Mouse (Mus musculus) T-helper 17 cell (primary cell): Measurements from ENCODE around the gene Ccdc170.
"Not testable (repeated sequence)": the region's sequence is repeated elsewhere in the genome, so short reads cannot be mapped to it uniquely, and the experiment has no call there.

Experiments used
- in situ Hi-C, 2 experiments: fragments of 300-600 bp; cut with MboI, MseI; formaldehyde crosslinking; loops; 1 replicate in 1 of 2; 2 replicates in 1 of 2; pipeline ENCODE4 v1.15.1; 2025; ENCODE audit warnings: high pct_unique_total_duplicates in 2 of 2

Gene Ccdc170

DNA sequence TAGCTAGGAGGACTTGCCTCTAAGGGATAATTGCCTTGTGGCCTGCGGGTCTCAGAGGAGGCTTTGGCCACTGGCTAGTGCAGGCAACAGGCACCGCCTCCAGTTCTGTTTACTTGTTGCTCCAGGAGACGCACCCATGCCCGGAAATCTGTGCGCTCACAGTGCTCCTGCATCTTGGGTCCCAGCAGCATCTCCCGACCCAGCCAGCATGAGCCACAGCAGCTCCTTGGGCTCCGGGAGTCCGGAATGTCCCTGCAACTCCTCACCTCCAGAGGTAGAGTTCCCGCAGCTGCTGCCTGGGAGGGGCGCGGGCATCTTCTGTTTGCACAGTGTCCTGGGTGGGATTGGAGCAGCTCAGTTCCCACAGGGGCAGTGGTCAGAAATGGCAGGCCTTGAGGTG is at the start of gene Ccdc170:
Gene Ccdc170 (plus strand): TSS at position 148 of the 400 bp plus-strand sequence.
- in situ Hi-C loops, result no loop called here

DNA sequence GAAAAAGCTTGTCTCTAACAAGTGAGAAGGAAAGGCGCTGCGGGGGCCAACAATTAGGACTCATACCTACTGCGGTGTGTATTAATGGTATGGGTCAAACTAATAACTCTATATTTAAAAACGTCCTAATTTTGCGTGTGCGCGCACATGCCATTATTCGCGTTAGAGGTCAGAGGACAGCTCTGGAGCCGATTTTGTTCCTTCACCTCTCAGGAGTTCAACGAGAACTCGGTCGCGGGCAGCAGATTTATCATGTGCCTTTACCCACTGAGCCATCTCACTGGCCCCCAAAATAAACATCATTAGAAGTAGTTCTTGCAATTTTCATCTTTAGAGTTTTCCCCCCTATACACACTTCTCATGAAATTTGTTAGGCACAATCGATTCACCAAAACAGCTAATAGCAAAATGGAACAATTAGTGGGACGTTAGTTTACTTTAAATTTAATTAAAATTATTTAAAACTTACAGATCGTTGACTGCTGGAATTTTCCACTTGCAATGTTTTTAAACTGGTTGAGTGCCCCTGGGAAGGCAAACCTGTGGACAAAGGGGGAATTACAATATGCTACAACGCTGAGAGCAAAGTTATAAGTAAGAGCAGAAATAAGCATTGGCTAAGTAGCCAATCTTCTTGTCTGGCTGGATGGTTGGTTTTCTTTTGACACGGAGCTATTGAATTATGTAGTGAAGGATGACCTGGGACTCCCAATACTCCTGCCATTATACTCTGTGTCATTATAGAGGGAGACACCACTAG is 49.1 kb upstream of the Ccdc170 start:
- in situ Hi-C loops, result no loop called here

DNA sequence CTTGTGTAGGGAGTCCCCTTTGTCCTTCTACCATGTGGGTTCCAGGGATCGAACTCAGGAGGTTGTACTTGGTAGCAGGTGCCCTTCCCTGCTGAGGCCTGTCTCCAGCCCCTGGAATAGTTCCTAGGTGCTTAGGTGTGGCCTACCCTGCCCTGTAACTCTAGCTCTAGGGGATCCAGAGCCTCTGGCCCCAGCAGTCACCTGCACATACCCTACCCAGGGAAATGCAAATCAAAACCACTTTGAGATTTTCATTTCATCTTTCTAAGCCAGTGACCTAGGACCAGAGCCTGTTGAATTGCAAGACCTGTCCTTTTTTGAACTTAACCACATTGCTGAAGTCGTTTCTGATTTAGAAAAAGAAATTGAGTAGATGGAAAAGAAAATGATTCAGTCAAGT is 48.4 kb upstream of the Ccdc170 start:
- in situ Hi-C loops, result not testable (repeated sequence)

DNA sequence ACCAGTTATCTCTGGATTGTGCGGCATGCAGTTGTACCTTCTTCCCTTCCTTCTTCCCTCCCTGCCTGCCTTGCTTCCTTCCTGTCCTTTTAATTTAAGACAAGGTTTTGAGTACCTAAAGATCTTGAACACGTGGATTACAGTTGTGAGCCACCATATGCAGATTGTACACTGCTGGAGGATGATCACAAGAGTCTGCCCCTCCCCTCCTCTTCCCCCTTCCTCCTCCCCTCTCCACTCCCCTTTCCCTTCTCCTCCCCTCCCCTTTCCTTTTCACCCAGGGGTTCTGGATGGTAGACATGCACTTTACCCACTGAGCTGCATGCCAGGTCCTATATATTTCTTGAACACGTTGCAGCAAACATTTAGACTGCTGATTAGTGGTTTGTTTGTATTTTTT is 46.9 kb upstream of the Ccdc170 start:
- in situ Hi-C loops, result no loop called here

DNA sequence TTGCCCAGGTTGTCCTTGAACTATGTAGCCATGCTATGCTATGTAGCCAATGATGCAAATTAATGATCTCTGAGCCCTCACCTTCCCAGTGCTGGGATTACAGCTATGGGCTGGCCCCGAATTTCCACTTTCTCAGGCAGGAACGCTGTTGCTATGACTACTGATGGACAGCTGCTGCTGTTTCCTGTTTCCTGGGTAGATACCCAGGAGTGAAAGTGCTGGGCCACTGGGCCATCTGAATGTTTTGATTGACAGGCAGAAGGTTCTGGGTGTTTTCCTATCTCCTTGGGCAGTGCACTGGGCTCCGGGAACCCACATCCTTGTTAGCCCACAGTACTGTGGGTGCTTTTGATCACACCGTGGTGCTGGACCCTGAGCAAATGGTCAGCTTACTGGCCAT is 25.9 kb upstream of the Ccdc170 start:
- in situ Hi-C loops, result no loop called here

DNA sequence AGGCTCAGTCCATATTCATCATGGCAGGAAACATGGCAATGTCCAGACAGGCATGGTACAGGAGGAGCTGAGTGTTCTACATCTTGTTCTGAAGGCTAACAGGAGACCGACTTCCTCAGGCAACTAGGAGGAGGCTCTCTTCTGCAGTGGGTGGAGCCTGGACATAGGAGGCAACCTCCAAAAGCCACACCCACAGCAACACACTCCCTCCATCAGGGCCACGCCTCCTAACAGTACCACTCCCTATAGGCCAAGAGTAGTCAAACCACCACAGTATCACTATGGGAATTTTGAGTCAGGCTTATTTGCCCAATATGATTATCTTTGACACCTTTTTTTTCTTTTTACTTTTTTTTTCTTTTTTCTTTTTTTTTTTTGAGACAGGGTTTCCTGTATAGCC is 22.1 kb upstream of the Ccdc170 start:
- in situ Hi-C loops, result no loop called here

DNA sequence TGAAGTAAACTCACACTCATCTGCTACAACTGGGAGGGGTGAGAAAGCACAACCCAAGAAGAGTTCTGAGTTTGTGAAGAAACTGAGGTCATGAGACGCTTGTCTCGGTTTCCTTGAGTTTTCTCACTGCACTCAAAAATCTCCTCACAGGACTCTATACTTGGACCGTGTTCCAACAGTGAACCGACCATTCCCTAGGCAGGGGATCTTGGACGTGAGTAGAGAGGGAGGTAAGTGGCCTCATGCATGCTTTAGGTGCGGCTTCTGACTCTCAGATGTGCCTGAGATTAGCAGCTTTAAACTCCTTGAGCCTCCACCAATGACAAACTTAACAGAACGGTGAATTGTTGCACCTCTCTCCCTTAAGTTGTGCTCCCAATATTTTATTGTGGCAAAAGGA is 16.5 kb upstream of the Ccdc170 start:
- in situ Hi-C loops, result no loop called here

DNA sequence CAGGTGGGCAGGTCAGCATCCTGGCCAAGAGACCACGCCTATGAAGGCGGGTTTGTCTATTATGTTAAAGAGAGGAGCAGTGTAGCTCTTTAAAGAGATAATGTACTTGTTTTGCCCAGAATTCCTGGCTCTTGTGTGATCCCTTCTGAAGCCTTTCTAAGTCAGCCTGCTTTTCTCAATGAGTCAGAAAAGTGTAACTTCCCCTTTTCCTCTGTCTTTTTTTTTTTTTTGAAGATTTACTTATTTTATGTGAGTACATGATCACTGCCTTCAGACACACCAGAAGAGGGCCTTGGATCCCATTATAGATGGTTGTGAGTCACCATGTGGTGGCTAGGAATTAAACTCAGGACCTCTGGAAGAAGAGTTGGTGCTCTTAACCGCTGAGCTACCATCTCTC is 12.9 kb upstream of the Ccdc170 start:
- in situ Hi-C loops, result no loop called here

DNA sequence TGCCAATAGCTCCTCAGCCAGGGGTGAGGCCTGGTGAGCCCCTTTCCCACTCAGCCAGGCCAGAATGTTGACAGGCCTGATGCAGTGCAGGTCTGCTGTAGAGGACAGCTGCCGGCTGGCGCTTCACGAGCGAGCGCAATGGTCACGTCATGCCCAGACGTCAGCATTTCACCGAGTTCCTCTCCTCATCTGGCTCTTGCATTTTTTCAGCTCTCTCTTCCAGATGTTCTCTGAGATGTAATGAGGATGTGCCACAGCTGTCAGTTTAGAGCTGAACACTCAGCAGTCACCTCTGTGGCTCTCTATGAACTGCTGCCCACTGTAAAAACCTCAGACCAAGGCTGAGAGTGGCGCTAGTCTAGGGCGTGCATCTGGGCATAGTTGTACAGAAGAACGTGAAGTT is 8.7 kb upstream of the Ccdc170 start:
- in situ Hi-C loops, result no loop called here

DNA sequence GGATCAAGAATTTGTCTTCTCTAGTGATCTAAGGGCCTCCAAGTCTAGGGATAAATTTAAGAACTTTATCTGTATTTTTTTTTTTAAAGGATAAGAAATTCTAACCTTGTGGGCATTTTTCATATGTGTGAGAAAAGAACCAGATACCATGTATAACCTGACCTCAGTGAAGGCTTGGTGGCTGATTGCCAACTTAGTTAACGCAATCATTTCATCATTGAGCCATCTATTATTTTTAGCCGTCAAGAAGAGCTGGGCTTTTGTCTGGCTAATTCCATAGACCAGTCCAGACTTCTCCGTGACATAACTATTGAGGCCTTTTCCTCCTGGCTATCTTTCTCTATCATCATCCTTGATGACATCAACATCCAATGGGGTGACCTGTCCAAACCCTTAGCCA is 6.9 kb upstream of the Ccdc170 start:
- in situ Hi-C loops, result no loop called here

DNA sequence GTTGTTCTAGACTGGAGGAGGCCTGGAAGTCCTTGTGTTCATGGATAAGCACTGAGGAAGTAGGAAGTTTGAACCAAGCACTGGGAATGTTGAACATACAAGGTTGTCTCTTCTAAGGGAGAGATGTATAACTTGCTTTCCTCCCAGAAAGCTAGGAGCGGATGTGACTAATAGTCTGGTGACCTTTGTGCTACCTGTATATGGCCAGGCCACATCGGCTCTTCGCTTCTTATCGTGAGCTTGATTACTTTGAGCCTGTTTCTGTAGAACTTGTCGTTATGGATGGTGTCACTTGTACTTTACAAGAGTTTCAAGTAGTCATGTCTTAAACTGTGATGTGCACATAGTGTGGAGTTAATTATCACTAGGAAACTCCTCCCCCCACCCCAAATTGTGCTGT is 5.7 kb upstream of the Ccdc170 start:
- in situ Hi-C loops, result no loop called here

DNA sequence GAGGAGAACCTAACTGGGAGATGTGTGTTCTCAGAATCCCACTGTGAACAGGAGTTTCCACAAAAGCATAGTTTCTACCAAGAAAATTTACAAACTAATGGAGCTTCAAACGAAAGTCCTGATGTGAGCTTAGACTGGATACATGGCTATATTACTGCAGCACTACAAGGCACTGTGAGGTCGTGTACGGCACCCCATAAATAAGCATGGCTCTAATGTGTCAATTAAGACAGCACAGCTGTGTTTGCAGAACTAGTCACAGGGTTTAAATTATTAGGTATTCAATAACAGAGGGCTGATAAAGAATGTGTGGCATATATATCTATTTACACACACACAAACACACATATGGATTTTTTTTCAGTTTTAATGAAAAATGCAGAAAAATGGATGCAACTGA is 1.4 kb upstream of the Ccdc170 start:
- in situ Hi-C loops, result no loop called here

DNA sequence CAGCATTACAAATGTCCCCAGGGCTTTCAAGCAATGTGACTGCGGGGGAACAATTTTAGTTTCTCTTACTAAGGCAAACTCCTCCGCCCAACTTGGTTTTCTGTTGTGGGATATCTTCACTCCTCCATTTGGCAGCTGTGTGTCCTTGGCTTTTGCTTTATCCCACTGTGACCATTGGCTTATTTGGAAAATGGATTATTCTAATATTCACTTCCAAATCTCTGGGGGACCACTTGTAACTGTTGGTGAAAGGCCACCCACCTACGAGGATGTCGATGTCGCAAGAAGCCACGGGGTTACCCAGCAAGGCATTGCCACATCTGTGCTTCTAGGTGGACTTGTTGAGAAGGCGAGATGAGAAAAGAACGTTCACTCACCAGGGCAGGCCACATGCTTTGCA is 607 bp upstream of the Ccdc170 start:
- in situ Hi-C loops, result no loop called here

DNA sequence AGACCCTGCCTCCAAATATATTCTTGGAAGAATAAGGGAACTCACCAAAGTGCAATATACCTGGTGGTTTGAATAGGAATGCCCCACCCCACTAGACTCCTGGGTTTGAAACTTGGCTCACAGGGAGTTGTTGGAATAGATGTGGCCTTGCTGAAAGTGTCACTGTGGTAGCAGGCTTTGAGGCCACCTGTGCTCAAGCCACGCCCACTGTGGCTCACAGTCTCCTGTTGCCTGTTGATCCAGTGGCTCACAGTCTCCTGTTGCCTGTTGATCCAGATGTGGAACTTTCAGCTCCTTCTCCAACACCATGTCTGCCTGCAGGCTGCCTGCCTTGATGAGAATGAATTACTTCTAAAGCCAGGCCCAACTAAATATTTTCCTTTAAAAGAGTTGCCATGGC is 1.5 kb downstream of the Ccdc170 start:
- in situ Hi-C loops, result no loop called here

DNA sequence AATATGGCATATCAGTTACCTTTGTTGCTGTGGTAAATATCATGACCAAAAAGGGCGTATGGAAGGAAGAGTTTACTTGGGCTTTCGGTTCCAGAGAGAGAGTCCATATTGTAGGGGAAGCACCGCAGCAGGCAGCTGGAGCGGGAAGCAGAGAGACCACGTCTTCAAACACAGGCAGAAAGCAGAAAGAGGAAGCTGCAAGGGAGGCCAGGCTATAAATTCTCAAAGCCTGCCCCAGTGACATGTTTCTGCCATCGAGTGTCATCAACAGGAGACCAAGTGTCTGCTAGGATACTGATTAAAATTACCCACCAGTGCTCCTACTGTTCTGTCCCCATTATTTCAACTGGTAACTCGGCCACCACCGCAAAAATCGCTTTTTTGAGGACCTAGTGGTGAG is 2.7 kb downstream of the Ccdc170 start:
- in situ Hi-C loops, result no loop called here

DNA sequence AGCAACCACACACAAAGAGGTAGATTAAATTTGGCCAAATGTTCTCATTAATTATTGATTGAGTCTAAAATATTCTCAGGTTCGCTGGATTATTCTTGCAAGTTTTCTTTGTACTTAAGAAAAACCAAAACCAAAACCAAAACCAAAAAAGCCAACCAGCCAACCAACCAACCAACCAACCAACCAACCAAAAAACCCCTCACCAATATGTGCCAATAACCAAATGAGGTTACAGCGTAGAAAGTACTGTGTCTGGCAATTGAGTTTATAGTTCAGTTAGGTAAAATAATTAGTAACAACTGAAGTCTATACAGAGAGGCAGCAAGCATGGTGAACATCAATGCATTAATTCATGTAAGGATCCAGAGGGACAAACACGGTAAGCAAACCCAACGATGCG is 7.6 kb downstream of the Ccdc170 start:
- in situ Hi-C loops, result loop anchor here in 1 of 2 experiments (5.0 kb wide), 1 partner anchor 87 kb away; no protein-coding TSS in a partner anchor

DNA sequence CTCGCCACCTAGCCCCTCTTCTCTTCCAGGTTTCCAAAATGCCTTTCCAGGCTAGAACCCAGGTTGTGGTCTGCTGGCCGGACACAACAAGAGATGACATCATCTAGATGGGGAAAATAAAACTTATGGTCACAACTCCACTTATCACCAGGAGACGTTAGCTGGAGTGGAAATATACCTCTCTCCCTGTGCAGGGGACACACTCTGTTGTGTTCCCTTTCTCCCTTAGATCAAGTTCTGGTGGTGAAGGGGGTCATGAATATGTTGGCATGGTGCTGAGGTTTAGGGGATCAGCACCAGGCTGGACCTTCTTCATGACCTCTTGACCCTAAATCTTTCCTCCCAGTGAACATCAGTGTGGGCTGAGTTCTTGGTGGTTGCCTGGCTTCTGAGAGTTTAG is 9.0 kb downstream of the Ccdc170 start:
- in situ Hi-C loops, result loop anchor here in 1 of 2 experiments (5.0 kb wide), 1 partner anchor 86 kb away; no protein-coding TSS in a partner anchor

DNA sequence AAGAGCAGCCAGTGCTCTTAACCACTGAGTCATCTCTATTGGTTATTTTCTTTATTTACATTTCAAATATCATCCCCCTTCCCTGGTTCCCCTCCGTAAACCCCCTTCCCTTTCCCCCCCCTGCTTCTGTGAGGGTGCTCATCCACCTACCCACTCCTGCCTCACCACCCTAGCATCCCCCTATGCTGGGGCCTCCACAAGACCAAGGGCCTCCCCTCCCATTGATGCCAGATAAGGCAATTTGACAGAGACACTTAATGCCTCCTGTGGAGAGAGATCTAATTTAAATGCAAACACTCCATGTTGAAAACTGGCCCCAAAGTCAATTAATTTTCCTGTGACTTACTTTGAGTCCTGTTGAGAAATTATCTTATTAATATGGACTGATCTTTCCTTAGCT is 9.7 kb downstream of the Ccdc170 start:
- in situ Hi-C loops, result loop anchor here in 1 of 2 experiments (5.0 kb wide), 1 partner anchor 85 kb away; no protein-coding TSS in a partner anchor

DNA sequence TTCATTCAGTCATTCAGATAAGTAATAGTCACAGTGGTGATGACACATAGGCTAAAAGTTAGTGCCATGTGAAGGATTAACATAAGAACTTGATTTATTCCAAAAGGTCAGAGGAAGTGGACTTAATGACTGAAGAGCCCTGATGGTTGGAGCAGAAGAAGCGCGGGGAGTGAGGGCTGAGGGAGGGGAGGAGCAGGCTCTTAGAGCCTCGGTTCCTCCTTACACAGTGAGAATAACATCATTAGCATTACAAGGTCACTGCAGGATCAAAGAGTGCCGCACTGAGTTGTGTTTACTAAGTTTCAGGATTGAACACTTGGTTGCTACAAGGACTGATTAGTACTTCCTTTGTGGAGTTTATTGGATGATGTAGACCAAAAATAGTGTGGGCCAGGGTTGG is 10.6 kb downstream of the Ccdc170 start:
- in situ Hi-C loops, result loop anchor here in 1 of 2 experiments (5.0 kb wide), 1 partner anchor 84 kb away; no protein-coding TSS in a partner anchor

DNA sequence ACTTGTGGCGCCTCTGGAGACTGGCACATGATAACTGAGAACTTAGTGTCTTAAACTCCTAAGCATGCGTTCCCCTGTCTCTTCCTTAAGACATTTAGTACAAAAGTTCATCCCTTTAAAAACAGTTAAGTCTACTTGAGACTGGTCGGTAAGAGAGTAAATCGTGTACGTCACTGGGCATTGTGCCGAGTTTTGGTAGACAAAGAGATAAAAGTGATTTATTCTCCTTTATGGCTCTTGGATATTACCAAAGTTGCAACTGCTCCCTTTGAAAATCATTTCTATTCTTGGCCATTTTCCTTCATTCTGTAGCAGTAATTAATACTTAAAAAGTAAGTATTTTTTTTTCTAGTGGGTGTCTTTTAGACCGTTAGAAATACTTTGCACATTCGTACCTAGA is 20.9 kb downstream of the Ccdc170 start:
- in situ Hi-C loops, result no loop called here

DNA sequence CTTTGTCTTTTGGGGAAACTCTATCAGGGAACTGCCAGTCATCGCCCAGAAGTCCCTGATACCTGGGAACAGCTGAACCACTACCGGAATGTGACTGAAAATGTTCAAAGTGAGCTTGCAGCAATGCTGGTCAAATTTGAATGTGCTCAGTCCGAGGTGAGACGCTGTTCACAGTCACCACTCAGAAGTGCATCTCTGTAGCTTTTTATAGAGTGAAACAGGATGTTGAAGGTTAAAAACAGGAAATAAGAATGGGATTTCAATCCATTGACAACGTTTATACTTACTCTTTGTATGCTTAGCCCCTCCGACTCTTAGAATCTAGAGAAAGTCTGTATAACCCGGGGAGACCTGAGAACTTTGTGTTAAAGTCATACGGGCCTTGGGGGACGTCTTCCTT is 30.4 kb downstream of the Ccdc170 start:
- in situ Hi-C loops, result no loop called here

DNA sequence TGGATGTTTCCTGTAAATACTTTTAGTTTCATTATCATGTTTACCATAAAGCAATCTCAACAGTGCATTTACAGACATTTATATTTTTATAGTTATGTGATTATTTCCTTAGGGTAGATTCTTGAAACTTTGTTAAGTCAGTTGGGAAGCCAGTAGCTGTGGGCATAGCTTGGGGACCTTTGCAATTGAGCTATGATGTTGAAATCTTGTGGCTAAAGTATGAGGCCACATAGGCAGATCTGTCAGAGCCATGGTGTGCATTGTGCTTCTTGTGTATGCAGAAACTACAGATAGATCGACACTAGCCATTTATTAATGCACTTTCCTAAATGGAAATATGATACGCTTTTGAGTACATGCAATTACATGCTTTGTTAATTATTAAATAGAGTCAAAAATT is 35.3 kb downstream of the Ccdc170 start:
- in situ Hi-C loops, result no loop called here

DNA sequence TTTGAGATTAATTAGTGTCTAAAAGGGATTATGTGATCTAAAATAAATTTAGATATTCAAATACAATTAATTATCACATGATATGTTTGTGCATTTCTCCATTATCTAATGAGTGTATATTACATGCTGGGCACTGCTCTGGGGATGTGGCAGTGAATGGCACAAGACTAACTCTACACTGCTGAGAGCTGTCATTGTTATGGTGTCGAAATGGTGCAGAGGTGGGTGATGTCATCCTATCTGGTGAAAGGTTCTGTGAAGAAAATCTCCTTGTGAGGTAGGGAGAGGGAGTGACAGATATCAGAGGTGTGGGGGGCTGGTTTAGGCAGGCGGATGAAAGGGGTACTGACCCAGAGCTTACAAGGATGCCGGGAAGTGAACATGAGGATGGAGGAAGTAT is 37.3 kb downstream of the Ccdc170 start:
- in situ Hi-C loops, result no loop called here
